Mouse (Mus musculus) brain, embryonic 14.5 days (tissue): ENCODE measurements around the gene Evc. TPM values are rescaled to one million over a fixed set of nuclear protein-coding genes. Genes with fewer than 3 reads are reported as not detected.

ENCODE experiments used
- DNase-seq: peaks from one replicate; pipeline ENCODE4 v3.0.0-alpha.2; 2011; ENCODE audit warnings: low read depth
- CTCF ChIP-seq: fragments of 200-500 bp; IDR thresholded peaks from 2 replicates; pipeline ENCODE4 v1.5.1; 2012; ENCODE audit warnings: inconsistent platforms, mild to moderate bottlenecking, moderate library complexity, borderline replicate concordance; ENCODE audit not compliant: insufficient read depth, insufficient read length; ENCODE audit errors: extremely low read depth
- POLR2A ChIP-seq: fragments of 200-500 bp; IDR thresholded peaks from 2 replicates; pipeline ENCODE4 v1.6.1; 2012; ENCODE audit warnings: mild to moderate bottlenecking, inconsistent platforms, borderline replicate concordance; ENCODE audit not compliant: poor library complexity, insufficient read depth, insufficient read length, severe bottlenecking; ENCODE audit errors: extremely low read depth
- polyA plus RNA-seq: library from polyadenylated mRNA; depleted of rRNA; stranded (reverse); fragments of >200 nt; gene quantifications from 2 replicates; pipeline ENCODE4 v1.2.3, GENCODE M21; 2012; rRNA removed

The Evc gene
- polyA plus RNA-seq, 1 experiment: 12.4 TPM

- no peak for TF ChIP-seq CTCF
- no peak for TF ChIP-seq POLR2A
- DNase-seq: no peak
These were observed 89.2 kb downstream of the Evc start for GRCm38 (mm10) chr5:37247456-37247855.

GRCm38 (mm10) chr5:37246138-37246910, 90.4 kb downstream of the Evc start:
- TF ChIP-seq CTCF (no peak), POLR2A (0 out of 2 replicates have a peak, but pooled peaks have one; percentile 5)
- DNase-seq: peak; percentile 88

- TF ChIP-seq CTCF (peak; percentile 42; the same call in 1 of the 2 replicates), POLR2A (peak; percentile 96)
These were observed 91.0 kb downstream of the Evc start for GRCm38 (mm10) chr5:37245651-37246050.

GRCm38 (mm10) chr5:37244666-37245242, 91.9 kb downstream of the Evc start:
- no peak for TF ChIP-seq CTCF
- no peak for TF ChIP-seq POLR2A
- DNase-seq: no peak

More at GRCm38 (mm10) chr5:37245651-37246050, 91.0 kb downstream of the Evc start:
- DNase-seq: peak; percentile 96

- DNase-seq: peak; percentile 95
These were observed 92.5 kb downstream of the Evc start for GRCm38 (mm10) chr5:37244161-37244560.

GRCm38 (mm10) chr5:37243169-37243886, 93.4 kb downstream of the Evc start:
- TF ChIP-seq POLR2A: no peak
- TF ChIP-seq CTCF: no peak
- DNase-seq: peak; percentile 62

More at GRCm38 (mm10) chr5:37244161-37244560, 92.5 kb downstream of the Evc start:
- TF ChIP-seq POLR2A: no peak

GRCm38 (mm10) chr5:37242360-37243168, 94.1 kb downstream of the Evc start:
- TF ChIP-seq POLR2A: no peak
- TF ChIP-seq CTCF: no peak
- DNase-seq: no peak

- TF ChIP-seq CTCF (no peak), POLR2A (peak; percentile 71)
- DNase-seq: peak; percentile 96
These were observed 95.0 kb downstream of the Evc start, which contains the start of gene Crmp1 for GRCm38 (mm10) chr5:37241651-37242151. Crmp1 (plus strand) TSS chr5:37241940.

GRCm38 (mm10) chr5:37241224-37241623, 95.5 kb downstream of the Evc start:
- DNase-seq: no peak
- TF ChIP-seq CTCF (no peak), POLR2A (no peak)

- no peak for TF ChIP-seq CTCF
- TF ChIP-seq POLR2A: no peak
These were observed 96.1 kb downstream of the Evc start for GRCm38 (mm10) chr5:37240550-37240949.

More at GRCm38 (mm10) chr5:37240550-37240949, 96.1 kb downstream of the Evc start:
- no peak for DNase-seq

Other genes starting within 250 kb of the Evc start
- 866 and 1,134 TPM in 2 replicates for gene Crmp1, start 95.0 kb downstream of the Evc start, polyA plus RNA-seq
- 8.8 and 13.5 TPM in 2 replicates for gene Evc2, start 1.6 kb upstream of the Evc start, polyA plus RNA-seq